Mouse (Mus musculus) E14TG2a.4 (cell line): ENCODE results near the gene Gpr183.

Experiments used
- CTCF ChIP-seq: conservative IDR thresholded peaks from 2 replicates; pipeline ENCODE4 v1.5.1; 2014; ENCODE audit warnings: low read length
- NANOG ChIP-seq: IDR thresholded peaks from 2 replicates; pipeline ENCODE4 v1.6.1; 2014; ENCODE audit warnings: borderline replicate concordance, low read length, mixed read lengths
- POU5F1 ChIP-seq: IDR thresholded peaks from 2 replicates; pipeline ENCODE4 v1.6.1; 2014; ENCODE audit warnings: low read length, borderline replicate concordance

DNA sequence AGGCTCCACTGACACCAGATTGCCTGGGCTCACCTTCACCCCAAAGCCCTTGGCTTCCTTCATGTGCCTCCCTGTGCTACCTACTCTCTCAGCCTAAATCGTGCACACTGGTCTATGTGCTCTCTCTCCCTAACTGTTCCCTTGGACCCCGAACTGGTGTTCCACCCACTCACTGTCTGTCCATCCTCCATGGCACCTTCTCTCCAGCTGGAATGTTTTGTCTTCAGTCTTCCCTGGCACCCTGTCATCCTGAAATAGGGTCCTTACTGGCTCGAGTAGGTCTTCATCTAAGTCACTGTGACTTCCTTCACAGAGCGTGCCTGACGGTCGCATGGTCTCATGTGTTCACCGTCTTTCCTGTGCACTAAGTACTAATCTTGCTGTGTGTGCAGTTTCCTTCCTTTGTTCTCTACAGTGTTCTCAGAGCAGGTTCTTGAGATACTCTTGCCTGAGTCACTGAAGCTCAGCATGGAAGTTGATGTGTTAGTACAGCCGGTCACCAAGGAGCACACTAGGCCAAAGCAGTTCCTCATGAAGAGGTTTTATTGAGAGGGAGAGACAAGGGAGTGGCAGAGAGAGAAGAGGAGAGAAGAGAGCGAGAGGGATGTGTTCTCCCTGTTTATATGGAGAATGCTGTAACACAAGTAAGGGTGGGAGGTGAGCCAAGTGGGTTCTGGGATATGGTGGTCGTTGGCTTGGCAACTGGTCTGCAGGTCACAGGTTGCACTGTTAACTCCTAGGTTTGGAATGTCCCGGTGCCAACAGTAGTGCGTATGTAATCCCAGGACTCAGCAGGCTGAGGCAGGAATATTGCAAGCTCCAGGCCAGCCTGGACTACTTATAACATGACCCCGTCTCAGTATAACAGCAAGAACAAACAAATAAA lies 27.6 kb upstream of the Gpr183 start:
- TF ChIP-seq CTCF (no peak), NANOG (no peak), POU5F1 (no peak)
